Mouse (Mus musculus) 3T3-L1 (cell line): ENCODE results near the gene Vwa8.

Experiments used
- DNase-seq: peaks from one replicate; pipeline ENCODE4 v3.0.0-alpha.2; 2015; ENCODE audit warnings: low read depth, low spot score

Gene Vwa8

DNA sequence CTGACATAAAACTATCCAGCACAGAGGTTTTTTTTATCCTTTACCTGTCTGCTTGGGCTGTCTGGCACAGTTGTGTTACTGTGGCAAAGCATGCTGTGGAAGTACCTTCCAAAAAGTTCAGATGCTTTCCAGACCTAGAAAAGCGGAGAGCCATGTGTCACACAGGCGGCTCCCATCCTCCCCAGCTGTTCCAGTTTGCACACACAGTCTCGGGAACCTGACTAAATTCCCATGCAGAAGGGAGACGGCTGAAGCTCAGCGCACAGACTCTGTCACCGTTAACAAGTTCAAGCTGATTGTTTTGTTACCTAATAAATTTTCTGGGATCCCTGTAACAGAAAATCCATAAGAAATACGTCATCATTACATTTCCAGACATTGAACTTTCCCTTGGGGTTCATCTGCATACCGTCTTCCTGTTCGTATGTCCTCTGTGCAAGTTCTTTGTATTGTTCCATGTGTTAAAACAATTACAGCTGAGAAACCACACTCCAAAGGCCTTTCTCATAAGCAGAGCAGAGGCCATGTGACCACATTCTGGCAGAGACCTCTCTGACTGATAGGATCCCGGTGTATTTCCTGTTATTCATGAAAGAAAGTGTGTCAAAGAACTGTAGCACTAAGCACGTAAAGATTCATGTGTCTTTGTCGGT lies 331.4 kb downstream of the Vwa8 start:
- DNase-seq: peak; percentile 25

DNA sequence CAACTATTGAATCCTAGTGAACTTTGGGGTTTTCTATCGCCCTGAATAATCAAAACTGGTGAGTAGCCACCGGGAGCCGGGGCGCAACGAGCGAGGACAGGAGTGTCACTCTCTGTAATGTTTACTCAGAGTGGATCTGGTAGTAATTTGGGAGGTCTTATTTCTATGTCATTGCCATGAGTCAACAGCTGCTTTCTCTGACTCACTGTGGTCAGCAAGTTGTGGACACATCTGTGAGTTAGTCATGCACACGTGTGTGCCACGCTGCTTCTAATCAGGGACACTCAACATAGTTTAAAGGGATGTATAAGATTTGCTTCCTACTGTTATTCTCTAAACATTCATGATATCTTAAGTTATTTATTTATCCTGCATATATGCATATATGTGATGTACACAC lies 332.9 kb downstream of the Vwa8 start:
- DNase-seq: peak; percentile 96

DNA sequence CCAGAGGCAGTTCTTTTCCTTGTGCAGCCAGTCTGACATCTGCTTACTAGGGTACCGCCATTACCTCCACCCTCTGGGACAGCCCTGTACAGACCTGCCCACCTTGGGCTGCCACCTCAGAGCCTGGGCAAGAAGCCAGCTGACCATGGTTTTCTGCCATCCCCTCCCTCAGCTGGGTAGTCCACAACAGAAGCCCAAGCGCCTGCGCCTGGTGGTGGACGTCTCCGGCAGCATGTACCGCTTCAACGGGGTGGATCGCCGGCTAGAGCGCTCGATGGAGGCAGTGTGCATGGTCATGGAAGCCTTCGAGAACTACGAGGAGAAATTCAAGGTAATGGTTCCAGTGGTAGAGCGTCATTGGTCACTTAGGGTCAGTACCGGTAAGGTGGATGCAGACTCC lies 333.9 kb downstream of the Vwa8 start:
- DNase-seq: no peak

DNA sequence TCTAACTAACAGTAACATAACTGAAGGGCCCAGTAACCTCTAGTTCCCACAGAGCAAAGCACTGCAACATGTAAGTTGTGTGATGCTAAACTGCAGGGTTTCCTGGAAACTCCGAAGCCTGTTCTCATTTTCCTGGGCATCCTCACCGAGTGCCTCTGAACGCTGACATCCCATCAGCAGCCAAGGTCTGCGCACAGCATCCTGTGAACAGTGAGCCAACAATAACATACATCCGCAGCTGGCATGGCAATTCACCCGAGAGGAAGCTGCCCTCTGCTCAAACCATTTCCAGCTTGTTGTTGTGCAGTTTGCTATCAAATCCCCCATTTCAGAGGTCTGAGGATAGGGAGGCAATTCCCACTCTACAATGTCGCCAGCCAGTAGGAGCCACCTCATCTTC lies 334.4 kb downstream of the Vwa8 start:
- no peak for DNase-seq

DNA sequence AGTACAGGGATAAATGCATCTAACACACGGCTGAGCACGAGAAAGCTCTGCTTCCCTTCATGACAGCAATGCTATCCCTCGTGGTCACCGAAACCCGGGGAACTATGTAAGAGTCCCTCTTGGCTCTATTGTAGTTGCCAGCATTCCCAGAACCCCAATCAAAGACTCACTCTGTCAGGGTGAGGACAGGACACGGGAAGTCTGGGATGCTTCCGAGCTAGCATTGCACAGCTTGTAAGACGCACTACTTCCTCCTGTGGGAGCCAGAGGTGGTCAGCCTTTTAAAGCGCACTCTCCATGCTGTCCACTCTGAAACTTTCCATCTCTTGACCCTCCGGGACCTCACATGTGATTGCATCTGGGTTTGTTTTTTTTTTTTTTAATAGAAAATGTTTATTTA lies 335.2 kb downstream of the Vwa8 start:
- DNase-seq: no peak

DNA sequence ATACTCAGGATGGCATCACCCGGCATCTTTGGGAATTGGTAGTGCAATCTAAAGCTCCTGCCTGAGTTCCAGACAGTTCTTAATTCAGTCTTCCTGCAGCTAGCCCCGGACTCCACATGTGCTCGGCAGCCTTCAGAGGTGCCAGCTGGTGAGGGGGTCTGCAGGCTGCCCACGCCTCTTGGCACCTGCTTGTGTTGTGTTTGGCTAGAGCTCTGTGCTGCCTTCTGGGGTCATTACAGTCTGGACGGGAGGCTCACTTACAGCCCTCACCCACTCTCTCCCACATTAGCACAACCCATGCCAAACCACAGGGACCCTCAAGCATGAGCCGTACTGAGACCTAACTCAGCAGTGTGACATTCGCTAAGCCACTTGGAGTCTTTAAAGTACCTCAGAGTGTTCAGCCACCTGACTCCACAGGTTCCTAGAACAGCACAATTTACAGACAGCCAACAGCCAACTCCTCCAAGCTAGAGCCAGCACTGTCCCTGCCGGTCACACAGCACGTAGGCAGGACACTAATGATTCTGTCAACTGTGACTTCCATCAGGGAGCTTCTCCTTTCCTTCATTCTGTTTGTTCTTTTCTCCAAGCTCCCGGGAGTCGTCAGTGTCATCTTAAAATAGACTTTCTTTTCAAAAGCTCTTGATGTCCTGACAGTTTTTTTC lies 336.3 kb downstream of the Vwa8 start:
- DNase-seq: no peak

DNA sequence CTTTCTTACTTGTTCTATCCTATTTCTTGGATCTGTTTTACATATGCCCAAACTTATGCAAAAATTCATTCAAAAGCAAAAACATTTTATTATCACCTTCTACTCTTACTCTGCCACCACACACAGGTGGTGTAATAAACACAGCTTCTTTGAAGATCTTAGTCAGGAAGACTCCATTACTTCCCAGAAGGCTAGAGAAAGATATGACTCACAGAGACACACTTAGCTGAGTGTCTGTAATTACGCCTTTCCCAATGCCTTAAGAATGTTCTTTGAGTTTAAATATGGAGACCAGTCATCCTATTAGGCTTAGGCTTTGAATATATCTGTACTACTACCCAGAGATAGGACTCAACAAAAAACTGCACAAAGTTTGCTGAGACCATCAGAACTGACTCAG lies 338.1 kb downstream of the Vwa8 start:
- no peak for DNase-seq

DNA sequence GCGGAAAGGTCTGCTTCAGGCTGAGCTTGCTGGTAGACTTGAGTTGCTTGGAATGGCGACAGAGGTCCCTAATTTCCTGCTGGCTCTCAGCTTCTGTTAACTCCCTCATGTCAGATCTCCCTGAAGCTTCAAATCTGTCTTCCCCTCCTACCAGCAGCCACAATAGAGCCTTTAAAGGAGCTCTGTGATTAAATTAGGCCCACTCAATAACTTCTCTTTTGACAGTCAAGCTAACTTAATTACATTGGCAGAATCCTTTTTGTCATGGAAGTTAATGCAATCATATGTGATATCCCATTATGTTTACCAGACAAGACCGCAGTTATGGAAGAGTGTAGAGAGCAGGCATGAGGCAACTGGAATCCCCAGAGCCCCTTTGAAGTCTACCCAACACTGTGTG lies 347.9 kb downstream of the Vwa8 start:
- no peak for DNase-seq

DNA sequence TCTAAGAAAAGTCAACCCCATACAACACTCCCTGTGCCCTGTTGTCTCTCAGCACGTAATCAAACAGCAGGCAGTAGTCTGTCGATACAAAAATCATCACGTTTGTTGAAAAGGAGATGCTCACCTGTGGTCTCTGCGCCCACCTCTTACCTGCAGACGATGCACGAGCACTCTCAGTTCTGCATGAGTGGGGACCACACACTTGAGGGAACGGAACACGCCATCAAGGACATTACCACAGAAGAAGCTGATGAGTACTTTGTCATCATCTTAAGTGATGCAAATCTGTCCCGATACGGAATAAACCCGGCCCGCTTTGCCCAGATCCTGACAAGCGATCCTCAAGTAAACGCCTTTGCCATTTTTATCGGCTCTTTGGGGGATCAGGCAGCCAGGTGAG lies 349.2 kb downstream of the Vwa8 start:
- no peak for DNase-seq

DNA sequence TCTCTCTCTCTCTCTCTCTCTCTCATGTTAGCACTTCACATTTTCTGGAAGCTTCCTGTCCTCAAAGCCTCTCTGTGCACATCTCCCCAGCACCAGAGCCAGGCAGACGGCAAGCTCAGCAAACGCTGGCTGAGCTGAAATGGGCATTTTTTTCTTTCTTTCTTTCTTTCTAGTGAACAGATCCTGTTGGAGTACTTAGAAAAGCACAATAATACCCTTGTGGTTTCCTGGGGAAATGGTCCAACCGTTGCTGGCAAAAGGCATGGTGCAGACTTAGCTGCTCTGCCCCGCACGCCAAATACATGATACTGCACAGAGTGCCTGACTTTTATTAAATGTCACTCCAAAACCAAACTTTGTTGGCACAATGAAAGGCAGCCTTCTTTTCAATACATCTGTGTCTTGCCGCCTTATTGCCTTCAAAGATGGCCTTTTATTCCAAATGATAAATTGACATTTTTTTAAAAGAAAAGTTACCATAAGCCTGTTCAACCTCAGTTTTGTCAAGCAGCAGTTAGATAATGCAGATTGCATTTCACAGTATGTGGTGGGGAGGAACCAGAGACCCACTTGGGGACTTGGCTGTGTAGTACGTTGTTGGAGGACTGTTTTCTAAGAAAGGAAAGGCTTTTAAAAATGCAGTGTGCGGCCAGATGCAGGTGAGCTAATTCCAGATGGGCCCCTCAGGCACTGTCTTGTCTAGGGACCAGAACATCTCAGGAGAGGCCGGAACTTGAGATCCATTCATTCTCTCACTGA lies 351.5 kb downstream of the Vwa8 start:
- DNase-seq: no peak

DNA sequence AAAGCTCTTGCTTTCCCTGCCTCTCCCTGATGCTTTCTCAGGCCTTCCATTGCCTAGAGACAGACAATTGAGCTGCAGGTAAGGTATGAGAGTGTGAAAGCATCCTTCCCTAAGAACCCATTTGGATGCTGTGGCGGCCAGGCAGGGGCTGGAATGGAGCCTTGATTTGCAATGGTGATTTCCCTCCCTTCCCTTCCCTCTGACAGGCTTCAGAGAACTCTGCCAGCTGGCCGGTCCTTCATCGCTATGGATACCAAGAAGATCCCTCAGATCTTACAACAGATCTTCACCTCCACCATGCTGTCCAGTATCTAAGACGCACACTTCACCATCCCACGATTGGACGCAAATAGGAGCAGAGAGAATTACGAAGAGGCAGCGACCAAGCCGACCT lies 352.0 kb downstream of the Vwa8 start:
- no peak for DNase-seq

DNA sequence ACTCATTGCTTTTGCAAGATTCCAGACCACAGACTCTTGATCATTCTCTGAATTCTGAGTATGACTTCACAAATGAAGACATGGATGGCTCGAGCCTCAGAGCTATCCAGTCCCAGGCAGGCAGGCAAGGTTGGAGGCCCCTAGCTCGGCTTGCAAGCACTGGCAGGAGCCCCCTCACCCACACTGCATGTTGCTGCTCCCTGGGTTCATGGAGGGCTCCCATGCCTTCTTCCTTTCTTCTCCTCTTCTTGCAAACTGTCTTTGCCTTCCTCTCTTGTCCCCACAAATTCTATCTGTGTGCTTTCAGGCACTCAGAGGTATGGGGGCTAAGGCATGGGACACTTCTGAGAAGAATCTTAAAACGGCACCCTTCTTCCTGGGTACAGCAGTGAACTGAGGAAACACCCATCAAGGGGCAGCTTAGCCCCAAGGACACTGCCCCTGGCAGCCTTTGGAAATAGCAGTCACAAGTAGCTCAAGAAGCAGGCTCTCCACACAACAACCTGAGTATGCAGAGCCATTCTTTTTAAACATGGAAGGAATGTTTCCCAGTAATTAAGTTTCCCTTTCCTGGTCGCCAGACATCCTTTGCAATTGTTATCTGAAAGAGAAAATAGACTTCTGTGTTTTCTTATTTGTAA lies 354.0 kb downstream of the Vwa8 start:
- DNase-seq: no peak

DNA sequence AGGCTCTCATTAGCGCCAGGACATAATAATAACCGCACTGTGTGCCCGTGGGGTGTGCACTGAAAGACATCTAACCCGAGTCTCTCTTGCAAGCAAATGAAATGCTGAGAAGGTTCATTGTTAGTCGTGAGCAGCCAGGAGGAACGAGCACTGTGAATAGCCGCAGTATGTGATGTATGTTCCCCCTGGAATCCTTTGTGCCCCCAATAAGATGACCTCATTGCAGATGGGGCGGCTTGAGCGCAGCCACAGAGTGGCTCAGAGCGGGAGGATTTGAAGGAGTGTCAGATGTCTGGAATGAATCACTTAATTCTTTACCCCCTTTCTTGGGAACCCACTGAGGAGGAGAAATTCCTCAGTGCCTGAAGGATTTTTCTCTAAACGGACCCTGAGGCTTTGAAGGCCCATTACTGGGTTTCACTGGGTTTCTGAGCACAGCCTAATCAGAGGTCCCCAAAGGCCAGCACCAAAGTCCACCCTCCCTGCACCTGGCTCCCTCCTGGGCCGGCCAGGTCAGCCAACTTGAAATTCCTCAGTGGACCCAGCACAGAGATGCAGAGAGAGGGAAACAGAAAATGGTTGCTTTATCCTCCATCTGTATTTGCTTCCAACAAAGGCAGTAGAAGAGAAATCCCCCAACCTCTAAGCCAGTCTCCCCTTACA lies 354.8 kb downstream of the Vwa8 start:
- DNase-seq: no peak

DNA sequence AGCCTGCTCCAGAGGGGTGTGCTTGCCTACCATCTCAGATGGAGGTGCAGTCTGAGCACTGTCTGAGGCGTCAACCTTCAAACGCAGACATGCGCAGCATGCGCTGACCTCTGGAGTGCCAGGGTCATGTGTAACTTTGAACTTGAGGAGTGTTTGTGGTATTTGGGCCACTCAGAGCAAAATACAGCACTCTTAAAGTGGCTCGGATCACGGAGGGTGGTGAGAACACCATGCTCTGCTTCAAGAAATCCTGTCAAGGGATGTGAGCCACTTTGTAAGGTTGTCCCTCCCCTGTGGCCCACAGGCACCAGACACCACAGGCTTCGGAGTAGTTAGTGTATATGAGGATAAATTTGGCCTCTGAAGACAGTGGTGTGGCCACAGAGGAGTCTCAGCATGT lies 356.0 kb downstream of the Vwa8 start:
- no peak for DNase-seq

DNA sequence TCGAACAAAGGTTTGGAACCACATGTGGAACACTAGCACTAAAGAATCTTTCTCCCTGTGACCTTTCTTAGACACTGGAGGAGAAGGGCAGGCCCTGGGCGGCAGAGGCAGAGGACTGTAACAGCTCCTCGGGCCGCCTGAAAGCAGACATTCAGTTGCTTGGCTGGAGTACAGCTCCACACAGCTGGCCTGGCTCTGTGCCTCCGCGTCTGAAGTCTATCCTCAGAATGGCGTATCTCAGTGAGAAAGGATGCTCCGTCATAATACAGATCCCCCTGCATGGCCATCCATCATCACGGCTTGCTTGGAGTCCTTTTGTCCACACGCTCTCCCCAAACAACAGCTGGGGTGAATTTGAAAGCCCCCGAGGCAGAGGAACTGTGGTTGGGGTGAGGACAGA lies 357.4 kb downstream of the Vwa8 start:
- peak; percentile 50 for DNase-seq

DNA sequence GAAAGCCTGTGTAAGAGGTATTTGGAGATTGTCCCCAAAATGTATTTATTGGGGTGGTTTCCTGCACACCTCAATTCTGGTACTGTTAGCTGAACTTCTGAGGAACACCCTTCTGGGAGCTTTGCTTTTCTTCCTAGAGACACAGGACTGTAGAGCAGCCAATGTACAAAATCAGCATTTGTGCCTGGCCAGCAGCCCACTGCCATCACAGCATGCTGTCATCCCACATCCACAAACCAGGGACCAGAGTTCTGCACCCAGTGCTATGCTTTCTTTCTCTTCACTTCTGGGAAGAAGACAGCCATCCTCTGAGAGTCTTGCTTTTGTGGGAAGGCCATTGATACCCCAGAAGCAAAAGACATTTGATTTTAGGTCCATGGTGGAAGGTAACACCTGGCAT lies 359.6 kb downstream of the Vwa8 start:
- DNase-seq: no peak

DNA sequence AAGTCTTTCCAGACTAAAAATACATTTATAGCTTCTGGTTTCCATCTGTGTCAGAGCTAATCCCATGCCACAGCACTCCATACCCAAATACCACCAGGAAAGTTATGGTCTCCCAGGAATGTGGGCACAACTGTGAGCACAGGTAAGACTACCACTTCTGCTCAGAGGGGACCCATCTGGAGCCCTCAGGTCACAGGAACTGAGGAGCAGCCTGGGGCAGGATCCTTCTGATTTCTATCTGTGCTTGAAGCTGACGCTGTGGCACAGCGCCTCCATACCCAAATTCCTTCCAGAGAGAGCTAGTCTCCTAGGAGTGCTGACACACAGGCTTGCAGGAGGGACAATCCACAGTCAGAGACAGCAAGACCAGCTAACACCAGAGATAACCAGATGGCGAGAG lies 361.0 kb downstream of the Vwa8 start:
- DNase-seq: no peak

DNA sequence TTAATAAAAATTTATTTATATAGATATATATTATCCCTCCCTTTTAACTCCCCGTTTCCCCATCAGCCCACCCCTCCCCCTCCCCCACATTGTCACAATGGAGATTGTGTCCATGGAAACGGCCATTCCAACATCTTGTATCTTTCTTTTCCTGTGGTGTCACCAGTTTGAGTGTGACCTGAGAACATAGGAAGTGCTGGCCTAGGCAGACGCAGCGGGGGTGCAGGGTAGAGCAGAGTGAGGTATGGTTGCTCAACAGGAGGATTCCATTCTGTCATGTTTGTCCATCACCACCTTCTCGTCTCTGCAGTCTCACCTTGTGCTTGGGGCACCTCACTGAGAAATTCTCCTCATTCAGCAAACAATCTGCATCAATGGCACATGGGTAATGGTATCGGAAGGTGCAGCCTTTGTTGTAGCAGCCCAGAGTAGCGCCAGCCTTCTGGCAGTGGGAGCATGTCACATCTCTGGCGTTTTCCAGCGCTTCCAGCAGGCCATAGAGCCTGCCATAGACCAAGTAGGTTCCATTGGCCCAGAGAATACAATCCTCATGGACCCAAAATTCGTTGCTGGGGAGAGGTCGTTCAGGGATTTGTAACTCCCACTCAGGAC lies 363.6 kb downstream of the Vwa8 start:
- DNase-seq: no peak

DNA sequence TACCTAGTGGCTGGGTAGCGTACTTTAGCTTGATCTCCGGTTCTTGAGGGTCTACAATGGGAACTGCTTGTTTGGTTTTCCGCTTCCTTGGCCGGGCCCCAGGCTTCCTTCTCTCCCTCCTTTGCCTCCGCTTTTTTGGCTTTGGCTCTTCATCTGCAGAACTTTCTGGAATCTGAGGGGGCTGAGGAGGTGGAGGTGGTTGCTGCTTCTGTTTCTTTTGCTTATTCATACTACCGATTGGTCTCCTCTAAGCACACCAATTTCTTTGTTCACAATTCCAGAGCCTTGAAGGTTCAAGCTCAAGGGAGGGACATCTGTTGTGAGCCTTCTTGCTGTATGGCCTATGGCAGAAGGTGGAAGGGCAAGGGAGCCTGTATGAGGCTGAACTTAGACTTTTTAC lies 365.3 kb downstream of the Vwa8 start:
- no peak for DNase-seq

DNA sequence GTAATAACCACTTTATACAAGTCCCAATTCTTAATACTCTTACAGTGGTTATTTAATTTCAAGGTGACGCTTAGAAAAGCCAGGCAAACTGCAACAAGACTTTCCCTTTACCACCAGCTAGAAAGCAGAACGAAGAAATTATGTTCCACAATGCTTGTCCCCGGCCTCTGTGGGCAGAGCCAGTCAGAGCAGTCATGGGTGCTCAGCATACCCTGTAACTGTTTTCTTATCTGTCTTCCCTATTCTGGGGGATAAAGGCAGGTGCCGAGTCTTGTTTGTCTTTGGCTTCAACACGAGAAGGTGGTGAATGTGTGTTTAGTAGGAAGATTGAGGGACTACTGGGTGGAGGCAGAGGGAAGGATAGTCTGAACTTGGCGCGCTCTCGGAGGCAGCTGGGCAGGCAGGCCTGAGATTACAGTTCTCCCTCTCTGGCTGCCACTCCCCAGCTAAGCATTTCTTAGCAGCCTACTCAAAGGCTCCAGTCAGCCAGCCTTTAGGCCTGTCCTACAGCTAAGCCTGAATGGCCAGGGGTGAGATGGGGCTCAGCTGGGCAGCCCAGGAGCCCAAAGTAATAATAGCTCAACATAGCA lies 365.9 kb downstream of the Vwa8 start:
- no peak for DNase-seq

DNA sequence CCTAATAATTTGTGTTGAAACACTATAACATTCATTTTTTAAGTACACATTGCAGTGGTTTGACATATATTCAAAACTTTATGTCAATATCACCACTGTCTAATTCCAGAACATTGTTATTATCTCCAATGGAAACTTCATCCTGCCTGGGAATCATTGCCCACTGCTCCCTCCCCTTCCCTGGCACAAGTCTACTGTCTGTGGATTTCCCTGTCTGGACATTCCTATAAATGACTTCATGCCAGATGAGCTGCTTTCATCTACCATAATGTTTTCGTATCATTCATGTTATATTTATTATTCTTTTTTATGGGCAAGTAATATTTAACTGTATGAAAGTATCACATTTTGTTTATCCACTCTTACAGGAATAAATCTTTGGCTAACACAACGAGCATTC lies 367.5 kb downstream of the Vwa8 start:
- peak; percentile 54 for DNase-seq
